Mouse (Mus musculus) B cell, adult 62 days (primary cell): ENCODE measurements around the gene Pfkfb4. TPM values are rescaled to one million over a fixed set of nuclear protein-coding genes. Genes with fewer than 3 reads are reported as not detected.

Source experiments
- total RNA-seq: library from RNA; stranded (reverse); gene quantifications from 4 replicates; pipeline ENCODE4 v1.2.4, GENCODE M21; 2023

The Pfkfb4 gene
- 28.1 to 37.3 TPM (median 33.5 TPM) in 4 replicates for total RNA-seq

DNA sequence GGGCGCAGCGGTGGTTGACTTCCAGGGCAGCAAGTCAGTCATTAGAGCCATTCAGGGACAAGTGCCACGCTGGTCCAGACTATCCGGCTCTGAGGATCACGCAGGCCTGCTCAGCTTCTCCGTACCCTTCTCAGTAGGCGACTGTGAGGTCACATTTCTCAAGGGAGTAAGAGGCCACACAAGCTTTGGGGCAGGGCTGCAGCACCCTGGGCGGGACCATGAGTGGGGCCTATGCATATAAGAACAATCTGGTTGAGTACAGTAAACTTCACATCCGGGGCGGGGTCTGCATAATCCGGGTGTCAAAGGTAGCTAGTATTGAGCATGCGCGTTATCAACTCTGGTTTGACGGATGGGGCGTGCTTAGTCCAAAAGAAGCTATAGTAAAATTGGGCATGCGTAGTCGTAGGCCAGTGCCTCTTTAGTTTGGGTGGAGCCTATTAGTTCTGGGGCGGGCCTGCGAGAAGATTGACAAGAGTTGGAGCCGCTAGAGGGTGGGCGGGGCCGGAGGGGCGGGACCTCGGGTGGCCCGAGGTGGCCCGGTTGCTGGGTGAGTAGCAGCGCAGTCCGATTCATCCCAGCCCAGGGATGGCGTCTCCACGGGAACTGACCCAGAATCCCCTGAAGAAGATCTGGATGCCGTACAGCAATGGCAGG, at the start of gene Pfkfb4:
TSS of gene Pfkfb4 (plus strand) at position 351 of the 657 bp plus-strand sequence.

DNA sequence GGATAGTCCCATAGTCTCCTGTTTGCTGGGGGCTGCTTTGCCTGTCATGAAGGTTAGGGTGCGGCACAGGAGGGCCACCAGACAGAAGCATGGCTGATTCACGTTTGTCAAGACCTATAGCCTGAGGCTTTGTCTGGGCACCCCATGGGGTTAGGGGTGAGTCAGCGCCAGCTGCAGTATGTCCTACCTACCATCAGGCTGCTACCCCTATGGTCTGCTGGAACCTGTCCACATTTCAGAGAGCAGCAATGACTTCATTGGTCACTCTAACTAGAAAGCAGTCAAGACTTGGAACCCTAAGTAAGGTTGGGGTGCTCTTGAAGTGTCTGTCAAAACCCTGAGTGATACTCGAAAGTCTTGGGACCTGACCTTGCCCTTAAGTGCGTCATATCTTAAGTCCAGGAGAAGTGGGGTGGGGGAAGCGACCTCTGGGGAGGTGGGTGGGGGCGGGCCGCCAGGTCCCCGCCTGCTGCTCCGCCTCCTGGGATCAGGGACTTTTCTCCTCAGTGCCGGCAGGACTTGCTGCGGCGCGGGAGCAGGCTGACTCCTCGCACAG, 38.4 kb upstream of the Pfkfb4 start, which contains the start of gene Col7a1:
TSS of gene Col7a1 (plus strand) at position 506 of the 556 bp plus-strand sequence.

DNA sequence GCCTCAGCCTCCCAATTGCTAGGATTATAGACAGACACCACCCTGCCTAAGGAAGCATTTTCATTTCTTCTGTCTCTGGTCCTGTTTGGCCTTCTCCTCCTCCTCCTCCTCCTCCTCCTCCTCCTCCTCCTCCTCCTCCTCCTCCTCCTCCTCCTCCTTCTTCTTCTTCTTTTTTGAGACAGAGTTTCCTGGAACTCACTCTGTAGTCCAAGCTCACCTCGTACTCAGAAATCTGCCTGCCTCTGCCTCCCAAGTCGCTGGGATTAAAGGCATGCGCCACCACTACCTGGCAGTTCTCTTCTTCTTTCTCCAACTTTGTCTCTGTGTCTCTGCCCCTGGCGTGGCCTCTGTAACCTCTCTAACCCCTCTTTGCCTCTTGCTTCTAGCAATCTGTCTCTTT, 5.9 kb upstream of the Pfkfb4 start, which contains the start of gene Ucn2:
TSS of gene Ucn2 (plus strand) at position 301 of the 400 bp plus-strand sequence.

DNA sequence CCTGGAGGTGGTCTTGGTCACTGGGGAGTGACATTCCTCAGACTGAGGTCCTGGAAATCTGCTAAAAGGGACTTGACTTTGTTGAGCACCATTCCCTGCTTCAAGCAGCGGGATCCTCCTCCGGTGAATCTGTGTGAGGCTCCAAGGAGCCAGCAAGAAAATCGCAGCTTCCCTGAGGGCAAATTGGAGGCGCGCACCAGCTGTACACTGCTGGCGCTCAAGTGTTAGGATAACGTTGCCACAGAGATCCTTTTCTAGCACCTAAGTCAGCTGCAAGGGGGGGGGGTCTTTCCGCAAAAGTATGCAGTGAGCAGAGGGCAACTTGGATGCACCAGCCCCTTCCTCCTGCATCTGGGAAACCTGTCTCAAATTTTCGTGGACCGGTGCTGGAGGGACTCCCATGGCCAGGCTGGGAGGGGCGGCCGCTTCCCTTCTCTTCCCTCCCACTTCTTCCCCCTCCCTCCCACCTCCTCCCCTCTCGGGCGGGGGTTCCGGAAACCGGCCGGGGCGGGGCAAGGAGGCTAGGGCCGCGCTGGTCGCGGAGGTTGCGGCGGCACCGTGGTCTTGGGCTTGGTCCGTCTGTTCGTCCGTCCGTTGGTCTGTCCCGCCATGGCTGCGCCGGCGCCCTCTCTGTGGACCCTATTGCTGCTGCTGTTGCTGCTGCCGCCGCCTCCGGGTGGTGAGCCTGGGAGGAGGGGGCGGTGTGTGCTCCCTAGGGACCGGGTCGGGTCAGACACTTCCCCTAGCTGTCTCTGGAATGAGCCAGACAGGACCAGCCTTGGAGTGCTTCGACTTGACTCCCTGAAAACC, 46.7 kb downstream of the Pfkfb4 start, which contains the start of gene Shisa5:
TSS of gene Shisa5 (plus strand) at position 480 of the 810 bp plus-strand sequence.

DNA sequence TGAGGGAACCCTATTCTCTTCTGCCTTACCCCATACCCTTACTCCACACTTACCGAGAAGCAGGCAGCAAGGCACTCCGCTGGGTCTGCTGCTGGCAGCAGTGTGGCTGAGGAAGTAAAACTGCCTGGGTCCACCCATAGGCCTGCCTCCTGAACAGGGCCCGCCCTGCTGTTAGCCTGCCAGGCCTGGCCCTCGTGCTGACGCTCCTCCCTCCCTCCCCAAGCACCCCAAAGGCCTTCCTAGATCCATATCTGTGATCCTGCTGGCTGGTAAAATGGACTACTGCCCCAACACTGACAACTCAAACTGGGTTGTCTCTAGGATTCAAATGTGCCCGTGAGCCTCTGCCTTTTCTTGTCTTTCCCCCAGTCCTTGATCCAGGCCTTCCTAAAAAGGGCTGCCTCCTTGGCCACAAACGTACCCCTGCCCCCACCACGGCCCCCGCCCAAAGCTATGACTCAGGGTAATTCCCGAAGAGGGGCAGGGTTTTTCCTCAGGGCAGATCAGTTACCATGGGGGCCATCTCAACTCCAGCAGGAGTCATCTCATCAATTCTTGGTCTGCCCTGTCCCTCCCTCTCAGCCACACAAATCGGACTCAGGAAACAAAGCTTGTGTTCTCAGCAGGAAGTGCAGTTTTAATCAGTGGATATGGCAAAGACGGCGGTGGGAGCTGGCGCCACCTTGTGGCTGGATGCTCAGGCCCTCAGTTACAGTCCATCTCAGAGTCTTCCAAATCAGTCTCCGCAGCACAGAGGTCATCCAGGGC, 67.7 kb downstream of the Pfkfb4 start, which contains the start of gene Trex1:
TSS of gene Trex1 (minus strand) at position 599 of the 768 bp plus-strand sequence.

DNA sequence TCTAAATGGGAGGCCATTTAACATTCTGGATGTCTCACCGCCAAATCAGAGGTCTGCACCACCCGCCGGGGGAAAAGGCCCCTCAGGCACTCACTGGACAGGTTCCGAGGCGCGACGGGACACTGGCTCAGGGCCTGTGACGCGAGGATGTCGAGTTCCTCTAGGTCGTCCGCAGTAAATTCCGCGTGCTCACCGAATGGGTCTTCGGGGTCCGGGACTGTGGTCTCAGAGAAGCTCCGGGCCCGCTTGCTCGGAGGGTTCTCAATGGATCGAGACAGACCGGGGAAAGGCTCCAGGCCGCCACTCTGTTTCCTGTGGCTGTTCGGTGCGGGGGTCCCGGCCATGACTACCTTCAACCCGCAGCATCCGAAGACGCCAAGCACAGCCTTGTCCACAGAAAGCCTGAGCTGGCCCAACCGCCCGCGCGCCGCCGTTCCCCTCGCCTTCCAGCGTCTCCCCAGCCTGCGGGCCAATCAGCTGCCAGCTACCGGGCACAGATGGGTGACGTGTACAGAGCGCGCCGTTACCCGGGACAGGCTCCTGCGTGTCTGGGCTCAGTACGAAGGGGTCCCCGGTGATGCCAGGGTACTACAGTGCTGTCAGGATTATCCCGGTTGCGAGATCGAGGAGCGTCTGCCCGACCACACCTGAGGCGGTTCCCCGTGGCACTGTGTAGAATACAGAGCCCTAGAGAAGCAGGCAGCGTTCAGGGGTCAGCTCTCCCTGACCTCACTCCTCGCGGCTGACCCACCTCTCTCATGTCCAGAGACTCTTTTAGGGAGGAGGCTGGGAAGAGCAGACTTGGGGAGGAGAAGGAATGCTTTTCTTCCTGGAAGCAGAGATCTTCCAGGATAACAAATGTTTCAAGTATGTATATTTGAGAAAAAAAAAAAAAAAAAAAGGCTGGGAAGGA, 82.3 kb downstream of the Pfkfb4 start, which contains the start of gene Atrip:
TSS of gene Atrip (minus strand) at position 464 of the 913 bp plus-strand sequence.

Other genes starting within 250 kb of the Pfkfb4 start
- 60.1 to 74.0 TPM (median 66.7 TPM) in 4 replicates for gene Ip6k2, start 208.0 kb upstream of the Pfkfb4 start, total RNA-seq
- gene Nckipsd, start 183.4 kb upstream of the Pfkfb4 start, total RNA-seq: 13.4 to 16.4 TPM (median 15.0 TPM) in 4 replicates
- 0.06 to 0.69 TPM (median 0.46 TPM) in 3 of 4 replicates, not detected in the other for gene Celsr3, start 165.5 kb upstream of the Pfkfb4 start, total RNA-seq
- gene Slc26a6, start 138.5 kb upstream of the Pfkfb4 start, total RNA-seq: 9.5 to 13.9 TPM (median 12.9 TPM) in 4 replicates
- gene Tmem89, start 77.2 kb upstream of the Pfkfb4 start, total RNA-seq: not detected in 4 replicates
- gene Uqcrc1, start 55.1 kb upstream of the Pfkfb4 start, total RNA-seq: 157 to 191 TPM (median 166 TPM) in 4 replicates
- 1.7 to 8.1 TPM (median 4.9 TPM) in 4 replicates for gene Col7a1, start 38.2 kb upstream of the Pfkfb4 start, total RNA-seq
- 0.51 to 0.85 TPM in 2 of 4 replicates, not detected in the others for gene Ucn2, start 5.8 kb upstream of the Pfkfb4 start, total RNA-seq
- gene Shisa5, start 46.8 kb downstream of the Pfkfb4 start, total RNA-seq: 1,959 to 2,110 TPM (median 1,992 TPM) in 4 replicates
- gene Trex1, start 68.0 kb downstream of the Pfkfb4 start, total RNA-seq: 10.8 to 15.8 TPM (median 14.9 TPM) in 4 replicates
- 30.7 to 37.5 TPM (median 32.9 TPM) in 4 replicates for gene Atrip, start 82.3 kb downstream of the Pfkfb4 start, total RNA-seq
- gene Ccdc51, start 90.7 kb downstream of the Pfkfb4 start, total RNA-seq: 6.0 to 10.5 TPM (median 7.1 TPM) in 4 replicates
- 271 to 328 TPM (median 318 TPM) in 4 replicates for gene Tma7, start 90.8 kb downstream of the Pfkfb4 start, total RNA-seq
- 0.12 to 0.66 TPM (median 0.36 TPM) in 4 replicates for gene Plxnb1, start 103.6 kb downstream of the Pfkfb4 start, total RNA-seq
- gene Fbxw21, start 170.3 kb downstream of the Pfkfb4 start, total RNA-seq: not detected in 4 replicates
- gene Fbxw13, start 204.2 kb downstream of the Pfkfb4 start, total RNA-seq: not detected in 4 replicates
- not detected in 4 replicates for gene Fbxw20, start 243.0 kb downstream of the Pfkfb4 start, total RNA-seq